9 mouse cellular contexts compared by ENCODE assay signal in the genomic region with DNA sequence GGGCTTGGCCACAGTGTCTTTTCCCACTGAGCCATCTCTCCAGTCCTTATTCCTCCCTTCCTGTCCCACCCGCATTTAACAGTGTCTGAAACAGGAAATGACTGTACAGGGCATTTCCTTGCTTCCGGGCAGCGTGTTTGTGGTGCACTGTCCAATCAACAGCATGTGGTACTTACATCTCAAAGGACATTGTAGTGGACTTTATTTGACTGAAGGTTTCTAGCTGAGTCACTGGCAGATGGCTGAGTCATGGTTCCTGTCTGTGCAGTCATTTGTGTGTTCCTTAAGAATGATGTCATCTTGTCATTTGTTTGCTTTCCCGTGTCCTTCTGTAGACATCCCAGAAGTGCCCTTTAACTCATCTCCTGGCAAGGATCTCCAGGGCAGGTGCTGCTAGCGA. TPM values are rescaled to one million over a fixed set of nuclear protein-coding genes. Genes with fewer than 3 reads are reported as not detected.
DNase-seq lines count a peak whose midpoint lies in the region; ATAC-seq and TF ChIP-seq lines count a peak whose summit lies in the region.
"Had no signal": no experiment of that assay in that cellular context is flagged by ENCODE, and none has a peak within 500 bp of the region (broad histone marks: within the 10 kb centered on the region; RNA-seq: fewer than 3 reads in every experiment).

No protein-coding gene starts in this region.

- ATAC-seq in granulocyte monocyte progenitor cell, adult 5-6 weeks (replicated peaks; ENCODE audit: poor library complexity, severe bottlenecking), result peak; percentile 33
- no peak for ATAC-seq in forebrain, postnatal 0 days

- no peaks in the 10 kb centered on the region for H3K27me3 ChIP-seq in forebrain, postnatal 0 days (ENCODE audit: insufficient read depth, low read length)

- WGBS in forebrain, postnatal 0 days, result 64% methylated on average over 5 of the region's 5 CpGs

- no peak for TF ChIP-seq CTCF in forebrain, postnatal 0 days (IDR thresholded peaks at IDR 0.05; ENCODE audit: low read depth)

- no peak overlapping the region for H3K4me3 ChIP-seq in forebrain, postnatal 0 days (ENCODE audit: low read depth, low read length)
- H3K4me3 ChIP-seq: gastrocnemius, adult 2 months; layer of hippocampus, adult 2 months had no signal

- H3K9ac ChIP-seq in forebrain, postnatal 0 days, result no peak overlapping the region

- peak; percentile 7 for DNase-seq in kidney, adult 9 months
- DNase-seq in kidney, adult 8-10 months, result no peak
- DNase-seq in 416B (ENCODE audit: low read depth) (peak; percentile 79), NIH3T3 (ENCODE audit: low read depth) (peak; percentile 28)
- no peak for DNase-seq in spleen, adult 18-20 months
- DNase-seq in forebrain, postnatal 0 days, result no peak
- DNase-seq: gastrocnemius, adult 2 months had no signal

- H3K9me3 ChIP-seq in forebrain, postnatal 0 days (ENCODE audit: low read length), result no peaks in the 10 kb centered on the region

- no peaks in the 10 kb centered on the region for H3K4me1 ChIP-seq in forebrain, postnatal 0 days (ENCODE audit: insufficient read depth)

- H3K4me2 ChIP-seq in forebrain, postnatal 0 days (ENCODE audit: low read depth), result no peak overlapping the region

- no peak overlapping the region for H3K27ac ChIP-seq in forebrain, postnatal 0 days (ENCODE audit: low read depth, low read length)
- H3K27ac ChIP-seq: gastrocnemius, adult 2 months; layer of hippocampus, adult 2 months had no signal

- no peaks in the 10 kb centered on the region for H3K36me3 ChIP-seq in forebrain, postnatal 0 days (ENCODE audit: insufficient read depth)

RNA-seq across cellular contexts. Expression of gene Aldh1a3, which starts 50.2 kb away (rescaled TPM):
- total RNA-seq in granulocyte monocyte progenitor cell, adult 5-6 weeks (2014; fragmentation: Nextera tagmentation), result 0.15 and 0.86 TPM in 2 replicates
- total RNA-seq in granulocyte monocyte progenitor cell, adult 5-6 weeks (2017), result not detected in 2 replicates
- total RNA-seq in forebrain, postnatal 0 days (2014; rRNA removed), result 2.8 and 4.0 TPM in 2 replicates
- 3.2 and 3.3 TPM in 2 replicates for polyA plus RNA-seq in forebrain, postnatal 0 days (2015; fragmentation: Nextera tagmentation; extraction: Ambion mirVana)

Comparison
In these comparisons a context has a peak if more than half of its experiments do, and no peak if none do; other contexts are left out.
1. DNase-seq: peak in kidney, adult 9 months (single experiment), 416B (single experiment) and NIH3T3 (single experiment); none in kidney, adult 8-10 months (0 of 2), spleen, adult 18-20 months (0 of 2) and forebrain, postnatal 0 days (single experiment).